Mouse (Mus musculus) midbrain, postnatal 0 days (tissue): ENCODE results near the gene Abl1. TPM values are rescaled to one million over a fixed set of nuclear protein-coding genes. Genes with fewer than 3 reads are reported as not detected.

ENCODE experiments used
- ATAC-seq: fragments of 200-750 bp; cut with Nextera tagmentation; 2 replicates; pipeline ENCODE4 v1.8.0; 2017; ENCODE audit warnings: moderate number of reproducible peaks, mild to moderate bottlenecking, moderate TSS enrichment, moderate library complexity; ENCODE audit not compliant: low FRiP score
- DNase-seq: peaks from one replicate; pipeline ENCODE4 v3.0.0-alpha.2; 2015; ENCODE audit warnings: low spot score
- H3K27ac ChIP-seq: fragments of 300-500 bp; sonication (generic); 2 replicates; pipeline ENCODE4 v1.5.1; 2014; ENCODE audit warnings: low read depth, mild to moderate bottlenecking, low read length, mixed read lengths
- H3K27me3 ChIP-seq: fragments of 300-500 bp; sonication (generic); 2 replicates; pipeline ENCODE4 v1.6.1; 2014; ENCODE audit warnings: low read length, control low read depth, mixed read lengths; ENCODE audit not compliant: insufficient read depth
- H3K36me3 ChIP-seq: fragments of 300-500 bp; sonication (generic); 2 replicates; pipeline ENCODE4 v1.6.1; 2014; ENCODE audit warnings: low read length, control low read depth, mixed read lengths; ENCODE audit not compliant: insufficient read depth
- H3K4me1 ChIP-seq: fragments of 300-500 bp; sonication (generic); 2 replicates; pipeline ENCODE4 v1.6.1; 2014; ENCODE audit warnings: mild to moderate bottlenecking, control low read depth, antibody characterized with exemption, low read length, mixed read lengths; ENCODE audit not compliant: insufficient read depth
- H3K4me2 ChIP-seq: fragments of 300-500 bp; sonication (generic); 2 replicates; pipeline ENCODE4 v1.6.1; 2014; ENCODE audit warnings: low read depth, mild to moderate bottlenecking, low read length, mixed read lengths; ENCODE audit not compliant: poor library complexity, severe bottlenecking
- H3K4me3 ChIP-seq: fragments of 300-500 bp; sonication (generic); 2 replicates; pipeline ENCODE4 v1.5.1; 2014; ENCODE audit warnings: low read depth, mild to moderate bottlenecking, low read length, moderate library complexity
- H3K9ac ChIP-seq: fragments of 300-500 bp; sonication (generic); replicated peaks from 2 replicates; pipeline ENCODE4 v1.6.1; 2014; ENCODE audit warnings: mild to moderate bottlenecking, low read length, moderate library complexity, mixed read lengths; ENCODE audit not compliant: poor library complexity, severe bottlenecking
- H3K9me3 ChIP-seq: fragments of 300-500 bp; sonication (generic); 2 replicates; pipeline ENCODE4 v1.6.1; 2016; ENCODE audit warnings: low read length, control low read depth
- CTCF ChIP-seq: IDR thresholded peaks from 2 replicates; pipeline ENCODE4 v1.5.1; 2016; ENCODE audit warnings: antibody characterized with exemption, mild to moderate bottlenecking
- WGBS: fragments of 180-500 bp; shearing (Covaris S2); extraction: QIAGEN DNeasy Blood & Tissue Kit; methylation state at CpG from one replicate; pipeline ENCODE4 v1.1.7; 2014; 5-methylcytosine and 5-hydroxymethylcytosine counted together
- polyA plus RNA-seq: library from polyadenylated mRNA; unstranded; fragments of >200 nt; fragmentation: Nextera tagmentation; extraction: Ambion mirVana; gene quantifications from 2 replicates; pipeline ENCODE4 v1.2.1, GENCODE M21; 2015
- total RNA-seq: library from RNA; depleted of rRNA; stranded (reverse); fragments of >200 nt; gene quantifications from 2 replicates; pipeline ENCODE4 v1.2.3, GENCODE M21; 2014

The Abl1 gene
- total and polyA plus RNA-seq, 2 experiments from 2014 or later: 13.1 to 50.1 TPM

DNA sequence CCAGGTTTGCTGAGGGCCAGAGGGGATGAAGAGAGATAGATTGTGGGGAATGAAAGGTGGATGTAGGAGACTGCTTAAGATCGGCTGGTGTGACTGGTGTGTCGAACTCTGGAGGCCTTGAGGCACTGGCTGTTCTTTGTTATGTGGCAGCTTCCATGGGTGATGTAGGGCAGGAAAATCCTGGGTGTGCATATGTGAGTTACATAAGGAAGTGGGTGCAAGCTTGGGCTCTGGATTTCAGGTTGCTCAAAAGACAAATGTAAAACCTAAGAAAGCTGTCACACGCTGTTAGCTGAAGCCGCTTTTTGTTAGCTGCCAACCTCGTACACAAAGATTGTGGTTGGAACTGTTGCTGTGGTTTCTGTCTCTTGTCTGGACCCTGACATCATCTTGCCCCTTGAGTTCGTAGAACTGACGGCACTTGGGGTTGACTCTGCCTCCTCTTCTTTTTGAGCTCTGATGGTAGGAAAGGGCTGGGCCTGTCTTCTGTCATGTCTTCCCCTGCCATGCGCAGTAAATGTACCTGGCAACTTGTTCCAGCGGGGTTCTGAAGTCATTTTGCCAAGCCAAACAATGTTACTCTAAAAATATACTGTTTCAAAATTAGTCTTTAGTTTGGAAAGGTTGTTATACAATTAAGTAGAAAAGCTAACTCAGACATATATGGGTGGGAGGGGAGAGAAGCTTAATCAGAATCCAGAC is 39.6 kb downstream of the Abl1 start:
- TF ChIP-seq CTCF: no peak
- ATAC-seq (no peak), DNase-seq (no peak)
- H3K27me3 ChIP-seq: no peaks in the 10 kb centered on the region
- H3K4me1 ChIP-seq: no peaks in the 10 kb centered on the region
- no peak overlapping the region for H3K27ac ChIP-seq
- H3K4me3 ChIP-seq: no peak overlapping the region
- H3K4me2 ChIP-seq: no peak overlapping the region
- no peaks in the 10 kb centered on the region; the same call in 1 of the 2 replicates for H3K36me3 ChIP-seq
- no peaks in the 10 kb centered on the region for H3K9me3 ChIP-seq
- H3K9ac ChIP-seq: no peak overlapping the region
- WGBS: 87% methylated on average over 9 of the region's 9 CpGs

GRCm38 (mm10) chr2:31730640-31731039 is 42.5 kb downstream of the Abl1 start:
- H3K4me2 ChIP-seq: no peak overlapping the region
- no peaks in the 10 kb centered on the region; the same call in 1 of the 2 replicates for H3K36me3 ChIP-seq
- H3K4me1 ChIP-seq: no peaks in the 10 kb centered on the region
- H3K27ac ChIP-seq: no peak overlapping the region
- no peak overlapping the region for H3K4me3 ChIP-seq
- no peaks in the 10 kb centered on the region for H3K27me3 ChIP-seq
- H3K9ac ChIP-seq: no peak overlapping the region
- no peak for TF ChIP-seq CTCF
- 85% methylated on average over 5 of the region's 5 CpGs for WGBS
- no peak for ATAC-seq
- H3K9me3 ChIP-seq: no peaks in the 10 kb centered on the region
- DNase-seq: no peak

DNA sequence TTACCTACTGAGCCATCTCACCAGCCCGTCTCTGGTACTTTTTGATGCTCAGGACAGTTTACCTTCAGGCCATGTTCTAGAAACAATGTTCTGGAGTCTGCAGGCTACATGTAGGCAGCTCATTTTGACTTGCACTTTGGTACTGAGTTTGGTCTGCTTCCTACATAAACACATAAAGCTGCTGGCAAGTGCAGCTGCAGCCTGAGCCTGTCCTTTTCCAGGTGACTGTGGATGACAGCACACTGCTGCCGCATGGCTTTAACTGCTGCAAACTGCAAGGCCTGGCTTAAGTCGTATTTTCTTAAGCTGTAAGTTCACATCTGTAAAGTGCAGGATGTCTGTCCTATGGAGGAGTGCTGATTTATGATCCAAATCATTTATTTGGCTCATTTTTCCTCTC is 44.3 kb downstream of the Abl1 start:
- H3K4me3 ChIP-seq: no peak overlapping the region
- 88% methylated on average over 3 of the region's 3 CpGs for WGBS
- DNase-seq (no peak), ATAC-seq (no peak)
- no peaks in the 10 kb centered on the region for H3K4me1 ChIP-seq
- H3K9me3 ChIP-seq: no peaks in the 10 kb centered on the region
- H3K9ac ChIP-seq: no peak overlapping the region
- no peak overlapping the region for H3K4me2 ChIP-seq
- no peak overlapping the region for H3K27ac ChIP-seq
- H3K36me3 ChIP-seq: no peaks in the 10 kb centered on the region; the same call in 1 of the 2 replicates
- TF ChIP-seq CTCF: no peak
- no peaks in the 10 kb centered on the region for H3K27me3 ChIP-seq

GRCm38 (mm10) chr2:31733558-31733957 is 45.4 kb downstream of the Abl1 start:
- TF ChIP-seq CTCF: no peak
- H3K27ac ChIP-seq: no peak overlapping the region
- 80% methylated on average over 5 of the region's 5 CpGs for WGBS
- H3K27me3 ChIP-seq: no peaks in the 10 kb centered on the region
- H3K9ac ChIP-seq: no peak overlapping the region
- DNase-seq: no peak
- H3K4me1 ChIP-seq: no peaks in the 10 kb centered on the region
- H3K36me3 ChIP-seq: no peaks in the 10 kb centered on the region; the same call in 1 of the 2 replicates
- no peaks in the 10 kb centered on the region for H3K9me3 ChIP-seq
- ATAC-seq: no peak
- H3K4me3 ChIP-seq: no peak overlapping the region
- no peak overlapping the region for H3K4me2 ChIP-seq

GRCm38 (mm10) chr2:31739041-31739440 is 50.9 kb downstream of the Abl1 start:
- Histone ChIP-seq H3K36me3 (no peaks in the 10 kb centered on the region; the same call in 1 of the 2 replicates), H3K27me3 (no peaks in the 10 kb centered on the region), H3K9me3 (no peaks in the 10 kb centered on the region), H3K4me2 (no peak overlapping the region), H3K27ac (no peak overlapping the region), H3K4me1 (no peaks in the 10 kb centered on the region), H3K9ac (no peak overlapping the region), H3K4me3 (no peak overlapping the region)
- no peak for TF ChIP-seq CTCF
- ATAC-seq: no peak
- WGBS: 81% methylated on average over 3 of the region's 3 CpGs
- no peak for DNase-seq

- H3K4me1 ChIP-seq: no peaks in the 10 kb centered on the region
- WGBS: 47% methylated on average over 1 of the region's 1 CpGs
- no peak for TF ChIP-seq CTCF
- H3K27me3 ChIP-seq: no peaks in the 10 kb centered on the region
- no peak overlapping the region for H3K27ac ChIP-seq
- no peaks in the 10 kb centered on the region for H3K9me3 ChIP-seq
- ATAC-seq: no peak
- no peak overlapping the region for H3K4me3 ChIP-seq
- no peak overlapping the region for H3K9ac ChIP-seq
- no peak overlapping the region for H3K4me2 ChIP-seq
- no peak for DNase-seq
- no peaks in the 10 kb centered on the region; the same call in 1 of the 2 replicates for H3K36me3 ChIP-seq
These were observed 53.6 kb downstream of the Abl1 start for GRCm38 (mm10) chr2:31741728-31742127.
